ENCODE assay signal across 8 mouse cellular contexts in the genomic region with DNA sequence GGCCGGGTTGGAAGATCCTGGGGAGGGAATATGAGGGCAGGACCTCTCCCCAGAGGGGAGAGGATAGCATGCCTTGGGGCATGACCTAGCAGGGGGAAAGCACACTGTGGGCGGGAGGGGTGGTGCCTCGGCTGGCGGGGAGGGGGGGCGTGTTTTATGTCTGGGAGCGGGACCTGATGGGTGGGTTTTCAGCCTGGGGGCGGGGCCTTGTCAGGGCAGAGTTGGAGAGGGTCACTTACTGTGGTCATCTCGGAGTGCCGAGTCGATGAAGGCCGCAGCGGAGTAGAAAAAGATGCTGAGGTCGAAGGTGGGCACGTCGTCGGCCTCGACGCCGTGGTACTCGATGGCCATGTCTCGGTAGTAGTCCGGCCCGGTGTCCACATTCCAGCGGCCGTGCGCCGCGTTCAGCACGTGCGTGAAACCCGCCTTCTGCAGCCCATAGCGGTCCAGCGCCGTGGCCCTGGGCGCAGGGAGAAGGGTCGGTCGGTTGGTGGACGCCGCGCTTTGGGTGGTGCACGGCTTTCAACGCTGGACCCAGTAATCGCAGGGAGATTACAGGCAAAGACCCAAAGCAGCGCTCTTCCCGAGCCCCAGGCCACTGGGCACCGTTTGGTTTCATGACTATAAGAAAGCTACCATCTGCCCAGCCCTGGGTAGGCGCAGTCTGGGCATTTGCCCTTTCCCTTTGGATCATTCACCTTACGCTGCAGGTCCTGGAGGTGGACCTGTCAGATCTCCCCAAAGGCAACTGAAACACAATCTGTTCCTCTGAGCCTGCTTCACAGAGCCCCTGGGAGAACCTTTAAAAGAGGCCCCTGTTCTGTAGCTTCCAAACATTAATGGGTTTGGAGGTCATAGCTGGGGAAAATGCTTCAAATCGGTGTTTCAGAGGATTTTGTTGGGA. TPM values are rescaled to one million over a fixed set of nuclear protein-coding genes. Genes with fewer than 3 reads are reported as not detected.
DNase-seq lines count a peak whose midpoint lies in the region; ATAC-seq and TF ChIP-seq lines count a peak whose summit lies in the region.

No protein-coding gene starts in this region.

- H3K9ac ChIP-seq in heart, embryonic 15.5 days, result peak overlapping the region; percentile 38; the same call in 1 of the 2 replicates
- H3K9ac ChIP-seq in embryonic facial prominence, embryonic 13.5 days, result peak overlapping the region; percentile 46
- peak overlapping the region; percentile 54 for H3K9ac ChIP-seq in limb, embryonic 13.5 days

- TF ChIP-seq CTCF in olfactory bulb, adult 2 months (IDR thresholded peaks at IDR 0.05; ENCODE audit: insufficient read depth, low read depth, low read length), result no peak

- no peak for TF ChIP-seq POLR2A in olfactory bulb, adult 2 months (IDR thresholded peaks at IDR 0.05; ENCODE audit: insufficient read depth, low read depth, low read length)

- 12% methylated on average over 48 of the region's 49 CpGs for WGBS in heart, embryonic 15.5 days
- WGBS in embryonic facial prominence, embryonic 13.5 days, result 14% methylated on average over 48 of the region's 49 CpGs
- 9% methylated on average over 49 of the region's 49 CpGs for WGBS in limb, embryonic 13.5 days
- 35% methylated on average over 49 of the region's 49 CpGs for WGBS in olfactory bulb, adult 2 months

- no peaks in the 10 kb centered on the region for H3K36me3 ChIP-seq in heart, embryonic 15.5 days
- H3K36me3 ChIP-seq in embryonic facial prominence, embryonic 13.5 days, result no peaks in the 10 kb centered on the region
- H3K36me3 ChIP-seq in limb, embryonic 13.5 days, result no peaks in the 10 kb centered on the region

- peak overlapping the region; percentile 41 for H3K4me3 ChIP-seq in heart, embryonic 15.5 days
- H3K4me3 ChIP-seq in embryonic facial prominence, embryonic 13.5 days, result peak overlapping the region; percentile 30
- peak overlapping the region; percentile 39 for H3K4me3 ChIP-seq in limb, embryonic 13.5 days
- H3K4me3 ChIP-seq in olfactory bulb, adult 2 months (ENCODE audit: insufficient read depth, low read depth, low read length), result peak overlapping the region; percentile 17; the same call in 1 of the 2 replicates

- peak overlapping the region; percentile 74 for H3K4me2 ChIP-seq in heart, embryonic 15.5 days
- H3K4me2 ChIP-seq in embryonic facial prominence, embryonic 13.5 days, result peak overlapping the region; percentile 63
- peak overlapping the region; percentile 68 for H3K4me2 ChIP-seq in limb, embryonic 13.5 days (replicated peaks)

- H3K4me1 ChIP-seq in heart, embryonic 15.5 days (replicated peaks), result peaks cover 25% of the 10 kb centered on the region
- H3K4me1 ChIP-seq in embryonic facial prominence, embryonic 13.5 days, result peaks cover 54% of the 10 kb centered on the region
- peaks cover 49% of the 10 kb centered on the region for H3K4me1 ChIP-seq in limb, embryonic 13.5 days
- peaks cover 19% of the 10 kb centered on the region for H3K4me1 ChIP-seq in olfactory bulb, adult 2 months (ENCODE audit: control insufficient read depth, insufficient read depth, low read length)

- H3K27me3 ChIP-seq in heart, embryonic 15.5 days, result peaks cover 9% of the 10 kb centered on the region
- no peaks in the 10 kb centered on the region for H3K27me3 ChIP-seq in embryonic facial prominence, embryonic 13.5 days
- H3K27me3 ChIP-seq in limb, embryonic 13.5 days, result no peaks in the 10 kb centered on the region

- ATAC-seq in heart, embryonic 15.5 days (replicated peaks; ENCODE audit: insufficient number of reproducible peaks, insufficient read depth, low FRiP score, low read depth), result peak; percentile 53
- ATAC-seq in embryonic facial prominence, embryonic 13.5 days (ENCODE audit: insufficient number of reproducible peaks, insufficient read depth, low FRiP score, low TSS enrichment, low read depth), result no peak
- peak; percentile 37; the same call in 1 of the 2 replicates for ATAC-seq in limb, embryonic 13.5 days (ENCODE audit: low FRiP score, low read depth)

- no peak for DNase-seq in heart, adult 9 months (ENCODE audit: low spot score in 2 of 2)
- no peak for DNase-seq in MN1 (ENCODE audit: low spot score)
- no peak for DNase-seq in urinary bladder, adult 2 months (ENCODE audit: low spot score)
- DNase-seq in right cerebral cortex, postnatal 14 days, result no peak

- no peak overlapping the region for H3K27ac ChIP-seq in heart, embryonic 15.5 days
- H3K27ac ChIP-seq in embryonic facial prominence, embryonic 13.5 days, result no peak overlapping the region
- no peak overlapping the region; the same call in 1 of the 2 replicates for H3K27ac ChIP-seq in limb, embryonic 13.5 days
- no peak overlapping the region for H3K27ac ChIP-seq in olfactory bulb, adult 2 months (ENCODE audit: insufficient read depth, low read depth, low read length)

- H3K9me3 ChIP-seq in heart, embryonic 15.5 days (replicated peaks), result no peaks in the 10 kb centered on the region
- H3K9me3 ChIP-seq in embryonic facial prominence, embryonic 13.5 days, result no peaks in the 10 kb centered on the region
- no peaks in the 10 kb centered on the region for H3K9me3 ChIP-seq in limb, embryonic 13.5 days

RNA-seq across cellular contexts. Expression of gene Dupd1, which starts 27.7 kb away (rescaled TPM):
- polyA plus RNA-seq in heart, embryonic 15.5 days (2015; fragmentation: Nextera tagmentation; extraction: Ambion mirVana), result 0.14 and 0.32 TPM in 2 replicates
- 0.31 TPM in 1 of 2 replicates, not detected in the other for polyA plus RNA-seq in embryonic facial prominence, embryonic 13.5 days (2015; fragmentation: Nextera tagmentation; extraction: Ambion mirVana)
- 0.97 and 1.2 TPM in 2 replicates for polyA plus RNA-seq in limb, embryonic 13.5 days (2015; fragmentation: Nextera tagmentation; extraction: Ambion mirVana)
- polyA plus RNA-seq in olfactory bulb, adult 2 months (2012; ENCODE audit: insufficient read depth, insufficient read length, low replicate concordance, missing spikeins), result not detected in 2 replicates
- not detected in 2 replicates for polyA plus RNA-seq in urinary bladder, adult 2 months (2012; rRNA removed)
